Mouse (Mus musculus): Measurements from ENCODE around the gene Lpgat1.

The Lpgat1 gene

GRCm38 (mm10) chr1:191717601-191718498, at the start of gene Lpgat1:
Gene Lpgat1 (plus strand): TSS chr1:191717834.
- DNase-seq: peak; percentile 83

GRCm38 (mm10) chr1:191668030-191668429, 49.6 kb upstream of the Lpgat1 start:
- DNase-seq: no peak

- DNase-seq: no peak
These were observed 43.6 kb upstream of the Lpgat1 start for GRCm38 (mm10) chr1:191674071-191674470.

- no peak for DNase-seq
These were observed 36.0 kb upstream of the Lpgat1 start for GRCm38 (mm10) chr1:191681633-191682032.

GRCm38 (mm10) chr1:191687531-191687930, 30.1 kb upstream of the Lpgat1 start:
- no peak for DNase-seq

- DNase-seq: no peak
These were observed 24.4 kb upstream of the Lpgat1 start for GRCm38 (mm10) chr1:191693231-191693630.

- DNase-seq: peak; percentile 43
These were observed 19.3 kb upstream of the Lpgat1 start for GRCm38 (mm10) chr1:191698253-191698795.

- DNase-seq: no peak
These were observed 13.1 kb upstream of the Lpgat1 start for GRCm38 (mm10) chr1:191704535-191704934.

- DNase-seq: no peak
These were observed 11.0 kb upstream of the Lpgat1 start for GRCm38 (mm10) chr1:191706541-191707078.

- DNase-seq: no peak
These were observed 7.8 kb upstream of the Lpgat1 start for GRCm38 (mm10) chr1:191709811-191710210.

- no peak for DNase-seq
These were observed 5.3 kb upstream of the Lpgat1 start for GRCm38 (mm10) chr1:191712224-191712838.

- no peak for DNase-seq
These were observed 3.8 kb upstream of the Lpgat1 start for GRCm38 (mm10) chr1:191713813-191714212.

GRCm38 (mm10) chr1:191715150-191715549, 2.5 kb upstream of the Lpgat1 start:
- DNase-seq: no peak

GRCm38 (mm10) chr1:191717141-191717540, 493 bp upstream of the Lpgat1 start:
- DNase-seq: peak; percentile 9

GRCm38 (mm10) chr1:191718522-191719281, 1.1 kb downstream of the Lpgat1 start:
- DNase-seq: peak; percentile 81

GRCm38 (mm10) chr1:191719326-191719725, 1.7 kb downstream of the Lpgat1 start:
- DNase-seq: no peak

GRCm38 (mm10) chr1:191720419-191720818, 2.8 kb downstream of the Lpgat1 start:
- DNase-seq: no peak

- DNase-seq: no peak
These were observed 5.1 kb downstream of the Lpgat1 start for GRCm38 (mm10) chr1:191722706-191723105.

GRCm38 (mm10) chr1:191723675-191724074, 6.0 kb downstream of the Lpgat1 start:
- DNase-seq: no peak

GRCm38 (mm10) chr1:191724385-191725061, 6.9 kb downstream of the Lpgat1 start:
- DNase-seq: no peak

GRCm38 (mm10) chr1:191732623-191733022, 15.0 kb downstream of the Lpgat1 start:
- no peak for DNase-seq

GRCm38 (mm10) chr1:191733822-191734221, 16.2 kb downstream of the Lpgat1 start:
- no peak for DNase-seq

Data from embryo, embryonic 11 days (tissue).